Mouse (Mus musculus) embryo, embryonic 11.5 days (tissue): Measurements from ENCODE around the gene Zbtb16.

Experiments used
- DNase-seq: peaks from one replicate; pipeline ENCODE4 v3.0.0-alpha.2; 2012; ENCODE audit warnings: low read depth, low spot score

Gene Zbtb16

GRCm38 (mm10) chr9:48835631-48836565, at the start of gene Zbtb16:
Gene Zbtb16, minus strand, starts transcription at chr9:48836222.
- DNase-seq, result peak; percentile 63

DNA sequence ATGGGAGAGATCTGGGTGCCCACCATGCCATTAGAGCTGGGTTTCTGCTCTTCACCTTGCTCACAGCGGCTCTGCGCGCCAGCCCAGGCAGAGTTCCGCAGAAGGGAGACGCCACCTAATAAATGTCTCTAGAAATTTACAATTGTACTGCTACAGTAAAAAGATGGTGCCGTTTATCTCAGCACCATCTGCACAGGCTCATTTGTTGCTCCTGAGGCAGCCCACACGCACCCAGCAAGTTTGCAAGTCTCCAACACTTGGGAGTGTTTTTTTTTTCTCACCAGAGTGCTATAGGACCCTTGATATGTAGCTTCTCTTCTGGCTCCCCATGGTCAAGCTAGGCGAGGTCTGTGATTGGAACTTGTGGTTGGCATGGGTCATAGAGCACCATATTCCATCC, 36.9 kb upstream of the Zbtb16 start:
- DNase-seq, result no peak

GRCm38 (mm10) chr9:48866523-48867121, 30.6 kb upstream of the Zbtb16 start:
- no peak for DNase-seq

- DNase-seq, result no peak
Measured at GRCm38 (mm10) chr9:48865235-48865634, 29.2 kb upstream of the Zbtb16 start.

DNA sequence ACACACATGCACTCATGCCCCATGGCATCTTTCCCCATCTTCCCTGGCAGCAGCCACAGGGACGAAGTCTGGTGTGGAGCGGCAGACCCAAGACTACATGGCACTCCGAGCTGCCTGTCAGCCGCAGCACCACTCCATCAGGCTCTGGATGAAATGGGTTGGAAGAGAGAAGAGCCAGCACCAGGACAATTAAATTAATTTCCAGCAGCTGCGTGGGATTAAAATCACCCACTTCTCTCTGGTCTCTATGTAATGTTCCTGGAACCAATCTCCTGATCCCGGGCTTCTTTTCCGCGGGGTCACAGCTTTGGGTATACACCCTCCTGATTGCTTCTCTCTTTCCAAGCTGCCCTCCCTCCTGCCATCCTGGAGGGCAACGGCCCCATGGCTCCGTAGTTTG, 25.5 kb upstream of the Zbtb16 start:
- no peak for DNase-seq

DNA sequence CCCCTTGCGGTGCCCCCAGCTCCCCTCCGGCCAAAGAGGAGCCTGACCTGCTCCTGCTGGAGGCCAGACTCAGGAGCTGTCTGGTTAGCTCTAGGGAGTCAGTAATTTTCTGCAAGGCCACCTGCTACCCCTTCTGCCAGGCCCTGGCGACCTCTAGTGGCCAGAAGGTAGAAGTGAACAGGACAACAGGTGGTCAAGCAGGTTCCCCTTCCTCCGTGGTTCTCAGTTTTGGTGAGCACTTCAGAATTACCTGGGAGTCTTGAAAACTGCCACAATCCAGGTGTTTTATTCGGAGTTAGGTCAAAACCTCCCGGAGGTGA, 24.5 kb upstream of the Zbtb16 start:
- peak; percentile 62 for DNase-seq

DNA sequence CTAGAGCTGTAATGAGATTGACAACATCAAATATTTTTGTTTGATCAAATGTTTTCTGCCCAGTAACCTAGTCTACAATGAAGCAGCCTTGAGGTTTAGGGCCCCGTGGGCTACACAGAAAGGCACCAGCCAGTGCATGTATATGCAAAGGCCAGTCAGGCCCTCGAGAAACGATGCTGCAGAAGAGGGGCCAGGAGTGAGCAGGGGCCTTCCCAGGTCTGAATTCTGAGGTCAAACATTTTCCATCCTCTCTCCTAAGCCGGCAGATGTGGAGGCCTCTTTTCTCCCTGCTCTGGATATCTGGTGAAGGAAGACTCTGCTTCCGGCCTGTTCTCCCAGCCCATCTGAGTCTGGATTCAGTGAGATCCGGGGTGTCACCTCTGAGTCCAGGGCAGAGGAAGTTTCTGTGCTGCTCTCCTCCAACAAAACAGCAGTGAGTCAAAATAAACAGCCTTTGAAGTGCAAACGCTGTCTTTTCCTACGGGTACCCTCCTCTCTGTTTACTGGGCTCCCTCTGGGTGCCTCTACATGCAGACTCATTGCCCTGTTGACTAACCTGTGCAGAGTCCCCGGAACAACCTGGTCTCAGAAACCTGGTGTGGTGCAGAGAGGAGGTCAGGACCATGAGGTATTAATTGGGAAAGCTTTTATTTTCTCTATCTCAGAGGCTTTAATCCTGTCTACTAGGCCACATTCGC, 24.0 kb upstream of the Zbtb16 start:
- DNase-seq, result no peak

DNA sequence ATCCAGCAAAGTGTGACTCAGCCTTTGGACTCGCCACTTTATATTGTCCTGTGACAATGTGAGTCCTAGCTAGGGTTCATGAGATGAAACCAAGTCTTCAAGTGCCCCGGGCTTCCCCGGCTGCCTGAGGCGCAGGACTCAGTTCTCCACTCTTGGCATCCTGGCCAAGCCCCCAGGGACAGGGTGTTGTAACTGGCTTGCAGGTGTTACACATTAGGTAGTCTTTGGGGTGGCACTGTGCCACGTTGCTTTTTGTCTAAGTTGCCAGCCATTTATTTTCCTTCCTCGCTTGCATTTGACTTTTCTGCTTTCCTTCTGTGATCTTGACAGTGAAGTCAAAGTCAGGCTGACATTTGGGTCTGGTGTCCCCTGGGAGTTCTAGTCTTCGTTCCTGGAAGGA, 21.9 kb upstream of the Zbtb16 start:
- DNase-seq, result no peak

DNA sequence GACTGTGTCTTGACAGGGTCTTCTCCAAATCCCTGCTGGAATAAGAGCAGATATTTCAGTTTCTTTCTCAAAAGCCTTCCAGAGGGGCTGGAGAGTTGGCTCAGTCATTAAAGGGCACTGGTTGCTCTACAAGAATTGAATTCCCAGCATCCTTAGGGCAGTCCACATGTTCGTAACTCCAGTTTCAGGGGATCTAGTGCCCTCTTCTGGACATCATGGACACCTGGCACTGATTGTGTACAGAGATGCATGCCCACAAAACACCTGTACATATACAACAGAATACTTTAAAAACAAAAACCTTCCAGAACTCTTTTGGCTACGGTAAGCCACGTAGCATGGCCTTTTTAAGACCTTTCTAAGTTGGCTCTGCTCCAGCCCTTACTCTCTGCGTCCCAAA, 20.2 kb upstream of the Zbtb16 start:
- no peak for DNase-seq

DNA sequence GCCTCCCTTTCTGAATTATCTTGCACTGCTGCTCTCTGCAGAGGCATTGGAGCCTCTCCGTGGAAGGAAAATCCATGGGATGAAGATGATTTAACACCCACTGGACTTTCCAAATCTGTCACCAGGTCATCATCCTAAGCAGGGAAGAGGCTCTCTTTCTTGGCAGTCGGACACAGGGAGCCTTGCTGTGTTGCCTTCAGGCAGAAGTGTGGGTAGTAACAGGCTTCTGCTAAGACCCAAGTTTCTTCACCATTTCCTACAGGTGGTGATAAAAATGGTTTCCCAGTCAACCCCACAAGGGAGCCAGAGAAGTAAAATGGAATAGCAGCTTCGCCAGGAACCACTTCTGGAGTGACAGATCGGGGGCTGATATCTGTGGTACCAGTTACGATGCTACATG, 13.5 kb upstream of the Zbtb16 start:
- no peak for DNase-seq

DNA sequence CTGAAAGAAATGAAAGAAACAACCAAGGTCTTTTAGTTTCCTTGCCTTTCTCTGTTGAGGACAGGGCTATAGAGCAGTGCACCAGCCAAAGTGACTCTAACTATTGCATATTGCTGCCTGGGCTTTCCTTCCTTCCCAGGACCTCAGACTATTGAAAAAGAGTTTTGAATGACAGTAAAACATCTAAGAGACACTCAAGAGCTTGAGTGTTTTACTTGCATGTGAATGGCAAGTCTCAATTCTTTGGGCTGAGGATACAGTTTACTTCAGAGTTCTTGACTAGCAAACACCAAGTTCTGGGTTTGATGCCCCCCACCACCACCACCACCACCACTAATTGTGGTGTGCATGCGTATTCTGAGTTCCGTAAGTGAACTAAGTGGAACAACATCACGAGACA, 3.5 kb upstream of the Zbtb16 start:
- DNase-seq, result no peak

DNA sequence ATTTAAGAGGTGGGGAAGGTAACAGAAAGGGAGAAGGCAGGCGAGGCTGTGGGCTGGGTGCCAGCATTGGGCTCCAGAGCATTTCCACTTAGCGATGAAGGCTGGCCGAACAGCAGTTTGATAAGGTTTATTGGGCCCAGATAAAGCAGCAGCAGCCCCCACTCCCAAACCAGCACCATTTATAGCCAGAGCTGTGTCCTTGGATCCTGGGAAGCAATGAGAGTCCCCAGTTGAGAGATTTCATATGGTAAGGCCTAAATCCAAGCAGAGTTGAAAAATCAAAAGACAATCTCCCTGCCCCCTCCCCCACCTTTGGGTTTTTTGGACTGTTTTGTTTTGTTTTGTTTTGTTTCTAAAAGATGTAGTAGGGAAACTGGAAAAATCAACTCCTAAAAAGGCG, 2.3 kb upstream of the Zbtb16 start:
- DNase-seq, result no peak

- DNase-seq, result no peak
Measured at GRCm38 (mm10) chr9:48837181-48837580, 1.2 kb upstream of the Zbtb16 start.

DNA sequence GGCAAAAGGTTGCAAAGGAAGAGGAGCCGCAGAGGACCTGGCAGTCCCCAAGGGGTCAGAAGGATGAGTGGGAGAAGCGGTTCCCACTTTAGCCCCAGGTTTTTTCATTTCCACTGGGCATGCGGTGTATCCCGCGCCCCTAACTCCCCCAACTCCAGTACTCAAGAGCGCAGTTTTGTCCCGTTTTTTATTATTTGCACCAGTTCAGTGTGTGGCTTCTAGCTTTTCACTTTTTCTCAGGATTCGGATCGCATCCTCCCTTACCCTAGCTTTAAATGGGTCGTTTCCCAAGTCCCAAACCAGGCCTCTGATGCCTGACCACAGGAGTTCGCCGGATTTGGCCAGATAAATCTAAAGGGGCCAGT, 526 bp upstream of the Zbtb16 start:
- DNase-seq, result no peak

- no peak for DNase-seq
Measured at GRCm38 (mm10) chr9:48834541-48835411, 1.2 kb downstream of the Zbtb16 start.

DNA sequence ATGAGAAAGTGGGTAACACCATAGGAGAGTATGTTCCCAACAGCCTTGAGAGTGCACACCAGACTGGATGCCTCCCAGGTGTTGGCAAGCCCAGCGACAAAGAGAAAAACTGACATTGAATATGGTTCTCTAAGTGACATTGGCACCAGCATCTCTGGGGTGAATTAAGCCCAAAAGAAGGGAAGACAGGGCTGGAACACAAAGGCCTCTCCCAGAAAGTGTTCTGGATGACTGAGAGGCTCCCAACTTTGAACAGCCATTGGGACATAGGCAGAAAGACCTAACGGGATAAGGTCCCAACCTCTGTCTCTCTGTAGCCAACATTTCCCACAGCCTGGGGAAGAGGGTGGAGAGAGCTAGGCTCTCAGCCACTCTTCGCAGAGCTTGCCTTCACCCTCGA, 2.0 kb downstream of the Zbtb16 start:
- DNase-seq, result no peak

GRCm38 (mm10) chr9:48833493-48833892, 2.5 kb downstream of the Zbtb16 start:
- DNase-seq, result no peak

DNA sequence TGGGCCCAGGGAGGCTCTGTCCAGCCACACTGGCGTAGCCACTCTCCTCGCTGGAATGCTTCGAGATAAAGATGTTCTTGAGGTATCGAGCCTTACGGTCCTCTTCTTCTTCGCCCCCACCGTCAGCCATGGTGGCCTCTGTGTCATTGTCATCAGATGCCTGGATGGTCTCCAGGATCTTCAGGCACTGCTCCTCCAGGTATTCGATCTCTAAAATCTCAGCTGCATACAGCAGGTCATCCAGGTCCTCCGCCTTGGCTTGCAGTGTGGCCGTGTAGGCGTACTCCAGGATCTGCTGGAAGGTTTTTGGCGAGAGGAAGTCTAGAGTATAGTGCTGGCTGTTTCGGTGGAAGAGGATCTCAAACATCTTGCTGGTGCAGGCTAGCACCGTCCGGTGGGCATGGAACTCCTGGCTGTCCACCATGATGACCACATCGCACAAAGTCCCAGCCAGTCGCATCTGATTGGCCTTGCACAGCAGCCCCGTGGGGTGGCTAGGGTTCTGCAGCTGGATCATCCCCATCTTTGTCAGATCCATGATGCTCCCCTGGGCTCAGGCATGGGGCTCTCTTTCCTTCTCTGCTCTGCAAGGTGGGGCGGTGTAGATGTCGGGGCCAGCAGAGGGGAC, 3.4 kb downstream of the Zbtb16 start:
- DNase-seq, result no peak

DNA sequence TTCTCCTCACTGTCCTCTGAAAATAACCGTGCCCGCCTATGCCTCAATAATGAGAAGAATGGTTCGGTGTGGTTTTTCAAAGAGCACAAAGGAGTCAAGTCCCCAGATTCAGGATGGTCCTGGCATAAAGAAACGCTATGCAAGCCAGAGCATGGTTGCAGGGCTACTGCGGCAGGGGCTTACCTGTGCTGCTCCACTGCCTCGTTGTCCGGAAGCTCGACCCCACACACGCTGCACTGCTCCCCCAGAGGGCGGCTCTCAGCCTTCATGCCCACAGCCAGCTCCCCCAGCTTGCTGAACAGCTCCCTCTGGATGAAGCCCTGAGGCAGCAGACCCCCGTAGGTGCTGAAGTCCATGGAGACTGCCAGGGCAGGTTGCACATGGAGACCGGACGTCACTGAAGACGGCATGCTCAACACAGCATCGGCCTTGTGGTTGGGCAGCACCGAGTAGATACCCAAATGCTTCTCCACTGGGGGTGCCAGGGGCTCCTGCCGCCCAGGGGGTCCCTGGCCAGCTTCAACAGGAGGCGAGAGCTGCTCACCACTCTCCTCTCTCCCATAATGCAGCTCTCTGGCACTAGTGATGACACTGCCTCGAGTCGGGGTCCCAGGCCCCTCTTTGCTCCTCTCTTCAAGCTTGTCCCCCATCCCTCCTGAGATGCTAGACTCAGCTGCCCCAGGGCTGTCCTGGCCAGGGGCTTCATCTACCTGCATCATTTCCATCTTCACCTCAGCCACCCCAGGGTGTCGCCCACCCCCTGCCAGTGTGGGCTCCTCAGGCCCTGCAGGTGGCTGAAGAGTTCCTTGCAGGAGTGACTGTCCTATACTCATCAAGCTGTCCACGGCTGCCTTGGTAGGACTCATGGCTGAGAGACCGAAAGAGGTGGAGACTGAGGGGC, 4.2 kb downstream of the Zbtb16 start:
- no peak for DNase-seq

DNA sequence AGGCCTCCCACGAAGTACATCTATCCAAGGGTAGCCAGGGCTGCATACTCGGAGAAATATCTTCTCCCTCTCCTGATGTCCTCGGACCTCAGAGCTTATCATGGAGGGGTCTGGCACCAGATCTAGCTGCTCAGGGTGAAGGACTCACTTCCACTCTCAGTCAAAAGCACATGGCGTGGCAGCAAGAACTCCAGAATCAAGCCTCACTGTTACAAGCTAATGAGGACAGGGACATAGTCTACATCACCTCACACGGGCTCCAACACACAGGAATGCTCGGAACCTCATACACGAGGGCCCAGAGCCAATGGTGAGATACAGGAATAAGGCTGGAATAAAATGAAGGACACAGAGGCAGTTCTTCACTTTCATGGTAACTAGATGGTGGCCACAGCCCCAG, 7.2 kb downstream of the Zbtb16 start:
- DNase-seq, result no peak
